Mouse (Mus musculus): ENCODE results near the gene Plppr2. TPM values are rescaled to one million over a fixed set of nuclear protein-coding genes. Genes with fewer than 3 reads are reported as not detected.
A peak's percentile ranks its signal among the peaks of the same experiment; 100 is the strongest.

Plppr2 gene
- total and polyA plus RNA-seq, 2 experiments from 2014 or later, result 129 to 165 TPM

DNA sequence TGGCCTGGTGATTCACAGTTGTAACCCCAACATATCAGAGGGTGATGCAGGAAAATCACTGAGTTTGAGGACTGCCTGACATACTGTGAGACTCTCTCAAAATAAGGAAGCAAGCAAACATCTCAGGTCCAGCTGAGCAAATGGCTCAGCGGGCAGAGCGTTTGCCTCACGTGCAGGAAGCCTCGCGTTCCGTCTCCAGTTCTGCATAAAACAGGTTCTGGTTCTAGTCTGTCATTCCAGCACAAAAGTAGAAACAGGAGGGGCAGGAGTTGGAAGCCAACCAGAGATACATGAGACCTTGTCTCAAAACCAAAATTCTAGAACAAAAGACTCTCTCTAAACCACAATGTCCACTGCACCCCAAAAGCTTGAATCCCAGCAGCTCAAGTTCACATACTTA is 10.0 kb upstream of the Plppr2 start:
- H3K36me3 ChIP-seq (ENCODE audit: insufficient read depth, low read length), result no peaks in the 10 kb centered on the region
- peak overlapping the region; percentile 63 for H3K9ac ChIP-seq (replicated peaks; ENCODE audit: low read length, poor library complexity, severe bottlenecking)
- H3K4me3 ChIP-seq (ENCODE audit: low read depth, low read length), result peak overlapping the region; percentile 46
- H3K27me3 ChIP-seq (ENCODE audit: insufficient read depth, low read length), result no peaks in the 10 kb centered on the region
- peak overlapping the region; percentile 61 for H3K4me2 ChIP-seq (ENCODE audit: low read depth, low read length, poor library complexity, severe bottlenecking)
- ATAC-seq (ENCODE audit: low FRiP score) (no peak), DNase-seq (ENCODE audit: low spot score) (peak; percentile 20)
- TF ChIP-seq CTCF (IDR thresholded peaks at IDR 0.05), result no peak
- peak overlapping the region; percentile 77 for H3K27ac ChIP-seq (ENCODE audit: low read depth, low read length)
- peaks cover 8% of the 10 kb centered on the region; the same call in 1 of the 2 replicates for H3K4me1 ChIP-seq (ENCODE audit: insufficient read depth, low read length)
- WGBS, result 1% methylated on average over 6 of the region's 6 CpGs
- no peaks in the 10 kb centered on the region for H3K9me3 ChIP-seq (ENCODE audit: low read length)

DNA sequence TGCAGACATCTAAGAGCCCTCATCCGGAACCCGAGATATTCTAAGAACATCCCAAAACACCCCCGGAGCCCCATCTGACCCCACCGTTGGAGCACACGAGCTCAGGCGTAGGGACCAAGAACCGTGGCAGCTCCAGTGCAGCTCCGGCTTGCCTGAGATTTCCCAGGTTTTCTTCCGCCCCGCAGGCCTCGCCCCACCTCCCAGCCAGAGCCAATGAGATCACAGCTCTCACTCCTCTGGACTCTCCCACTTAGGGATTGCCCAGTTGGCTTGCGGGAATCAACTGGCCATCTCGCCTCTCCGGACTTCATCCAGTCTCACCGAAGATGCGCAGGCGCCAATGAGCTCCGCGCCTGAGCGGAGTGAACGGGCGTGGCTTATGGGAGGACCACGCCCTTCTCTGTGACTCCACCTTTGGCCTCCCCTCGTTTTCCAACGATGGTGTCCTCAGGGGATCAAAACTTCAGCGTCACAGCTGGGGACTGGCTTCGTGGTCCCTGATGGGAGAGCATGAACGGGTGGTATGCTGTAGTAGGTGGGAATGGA is 9.6 kb upstream of the Plppr2 start, which contains the start of the genes Ccdc159 and Tmem205:
Gene Ccdc159 (plus strand): TSS at position 264 of the 546 bp plus-strand sequence.
Gene Tmem205 (minus strand): TSS at position 349 of the 546 bp plus-strand sequence.
- WGBS, result under 1% methylated on average over 28 of the region's 28 CpGs
- Histone ChIP-seq H3K27ac (ENCODE audit: low read depth, low read length) (peak within 1 kb of the TSS; percentile 77), H3K4me2 (ENCODE audit: low read depth, low read length, poor library complexity, severe bottlenecking) (peak within 1 kb of the TSS; percentile 61), H3K27me3 (ENCODE audit: insufficient read depth, low read length) (no peaks in the 10 kb centered on the region), H3K4me1 (ENCODE audit: insufficient read depth, low read length) (peaks cover 8% of the 10 kb centered on the region; the same call in 1 of the 2 replicates), H3K9ac (replicated peaks; ENCODE audit: low read length, poor library complexity, severe bottlenecking) (peak within 1 kb of the TSS; percentile 63), H3K9me3 (ENCODE audit: low read length) (no peaks in the 10 kb centered on the region), H3K36me3 (ENCODE audit: insufficient read depth, low read length) (no peaks in the 10 kb centered on the region), H3K4me3 (ENCODE audit: low read depth, low read length) (peak within 1 kb of the TSS; percentile 46)
- TF ChIP-seq CTCF (IDR thresholded peaks at IDR 0.05), result no peak
- ATAC-seq (ENCODE audit: low FRiP score), result peak; percentile 96
- peak; percentile 98 for DNase-seq (ENCODE audit: low spot score)

DNA sequence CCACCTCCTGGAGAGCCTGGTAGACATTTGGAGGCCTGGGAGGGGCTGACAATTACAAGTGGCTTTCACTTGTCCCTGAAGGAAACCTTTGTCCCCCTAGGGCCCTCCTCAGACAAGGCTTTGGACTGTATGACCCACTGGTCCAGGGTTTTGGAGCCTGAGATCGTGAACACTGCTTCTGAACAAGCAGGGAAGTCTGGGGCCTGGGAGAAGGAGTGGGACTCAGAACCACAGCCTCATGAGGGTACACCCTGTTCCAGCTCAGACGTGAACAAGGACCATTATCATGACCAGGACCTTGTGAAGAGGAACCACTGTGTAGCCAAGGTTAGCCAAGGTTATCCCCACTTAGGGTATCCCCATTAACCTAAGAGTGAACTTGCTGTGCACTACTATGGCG is 7.6 kb upstream of the Plppr2 start:
- 88% methylated on average over 3 of the region's 3 CpGs for WGBS
- Histone ChIP-seq H3K4me2 (ENCODE audit: low read depth, low read length, poor library complexity, severe bottlenecking) (no peak overlapping the region), H3K4me1 (ENCODE audit: insufficient read depth, low read length) (peaks cover 8% of the 10 kb centered on the region; the same call in 1 of the 2 replicates), H3K36me3 (ENCODE audit: insufficient read depth, low read length) (no peaks in the 10 kb centered on the region), H3K27me3 (ENCODE audit: insufficient read depth, low read length) (no peaks in the 10 kb centered on the region), H3K9me3 (ENCODE audit: low read length) (no peaks in the 10 kb centered on the region), H3K27ac (ENCODE audit: low read depth, low read length) (no peak overlapping the region), H3K4me3 (ENCODE audit: low read depth, low read length) (no peak overlapping the region), H3K9ac (replicated peaks; ENCODE audit: low read length, poor library complexity, severe bottlenecking) (no peak overlapping the region)
- no peak for TF ChIP-seq CTCF (IDR thresholded peaks at IDR 0.05)
- no peak for DNase-seq (ENCODE audit: low spot score)
- ATAC-seq (ENCODE audit: low FRiP score), result no peak

DNA sequence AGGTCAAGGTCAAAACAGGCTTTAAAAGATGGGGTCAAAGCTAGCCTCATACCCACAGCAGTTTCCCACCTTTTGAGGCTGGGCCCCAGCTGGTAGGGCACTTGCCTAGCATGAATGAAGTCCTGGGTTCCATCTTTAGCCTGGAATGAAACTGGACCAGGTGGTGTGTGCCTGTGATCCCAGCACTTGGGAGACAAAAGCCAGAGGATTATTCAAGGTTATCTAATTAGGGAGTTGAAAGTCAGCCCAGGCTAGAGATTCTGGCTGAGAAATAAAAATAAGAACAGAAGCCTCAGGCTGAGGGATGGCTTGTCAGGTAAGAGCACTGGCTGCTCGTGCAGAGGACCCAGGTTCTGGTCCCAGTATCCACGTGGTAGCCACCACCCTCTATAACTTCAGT is 4.8 kb upstream of the Plppr2 start:
- no peak overlapping the region for H3K4me3 ChIP-seq (ENCODE audit: low read depth, low read length)
- TF ChIP-seq CTCF (IDR thresholded peaks at IDR 0.05), result no peak
- DNase-seq (ENCODE audit: low spot score) (no peak), ATAC-seq (ENCODE audit: low FRiP score) (no peak)
- H3K27ac ChIP-seq (ENCODE audit: low read depth, low read length), result no peak overlapping the region
- no peaks in the 10 kb centered on the region for H3K36me3 ChIP-seq (ENCODE audit: insufficient read depth, low read length)
- H3K9me3 ChIP-seq (ENCODE audit: low read length), result no peaks in the 10 kb centered on the region
- H3K4me1 ChIP-seq (ENCODE audit: insufficient read depth, low read length), result no peaks in the 10 kb centered on the region
- H3K9ac ChIP-seq (replicated peaks; ENCODE audit: low read length, poor library complexity, severe bottlenecking), result no peak overlapping the region
- no peaks in the 10 kb centered on the region for H3K27me3 ChIP-seq (ENCODE audit: insufficient read depth, low read length)
- 62% methylated on average over 2 of the region's 2 CpGs for WGBS
- no peak overlapping the region for H3K4me2 ChIP-seq (ENCODE audit: low read depth, low read length, poor library complexity, severe bottlenecking)

DNA sequence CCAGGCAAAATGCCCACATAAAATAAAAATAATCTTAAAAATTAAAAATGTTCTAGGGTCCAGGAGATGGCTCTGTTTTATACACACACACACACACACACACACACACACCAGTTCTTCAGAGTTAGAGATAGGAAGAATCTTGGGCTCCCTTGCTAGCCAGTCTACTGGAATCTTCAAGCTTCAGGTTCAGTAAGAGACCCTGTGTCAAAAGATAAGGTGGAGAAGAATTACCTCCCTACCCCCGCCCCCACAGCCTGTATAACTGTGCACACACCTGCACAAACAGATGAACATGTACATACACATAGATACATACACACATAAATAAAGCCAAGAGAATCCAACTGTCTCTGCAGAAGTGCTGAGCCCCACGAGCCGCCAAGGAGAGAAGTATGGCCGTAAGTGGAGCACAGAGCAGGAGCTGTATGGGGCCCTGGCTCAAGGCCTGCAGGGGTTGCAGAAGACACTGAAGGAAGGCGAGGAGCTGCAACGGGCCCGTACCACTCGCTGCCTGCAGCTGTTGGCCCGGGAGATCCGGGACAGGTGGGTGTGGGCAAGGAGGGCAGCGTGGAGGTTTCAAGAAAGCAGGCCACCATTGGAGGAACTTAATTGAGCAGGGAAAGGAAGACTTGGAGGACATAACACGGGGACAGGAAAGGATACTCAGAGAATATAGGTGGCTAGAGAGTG is 4.2 kb upstream of the Plppr2 start:
- Histone ChIP-seq H3K9me3 (ENCODE audit: low read length) (no peaks in the 10 kb centered on the region), H3K4me2 (ENCODE audit: low read depth, low read length, poor library complexity, severe bottlenecking) (no peak overlapping the region), H3K4me3 (ENCODE audit: low read depth, low read length) (no peak overlapping the region), H3K27ac (ENCODE audit: low read depth, low read length) (no peak overlapping the region), H3K27me3 (ENCODE audit: insufficient read depth, low read length) (no peaks in the 10 kb centered on the region), H3K36me3 (ENCODE audit: insufficient read depth, low read length) (no peaks in the 10 kb centered on the region), H3K9ac (replicated peaks; ENCODE audit: low read length, poor library complexity, severe bottlenecking) (no peak overlapping the region), H3K4me1 (ENCODE audit: insufficient read depth, low read length) (no peaks in the 10 kb centered on the region)
- no peak for TF ChIP-seq CTCF (IDR thresholded peaks at IDR 0.05)
- DNase-seq (ENCODE audit: low spot score), result no peak
- no peak for ATAC-seq (ENCODE audit: low FRiP score)
- 56% methylated on average over 12 of the region's 12 CpGs for WGBS

DNA sequence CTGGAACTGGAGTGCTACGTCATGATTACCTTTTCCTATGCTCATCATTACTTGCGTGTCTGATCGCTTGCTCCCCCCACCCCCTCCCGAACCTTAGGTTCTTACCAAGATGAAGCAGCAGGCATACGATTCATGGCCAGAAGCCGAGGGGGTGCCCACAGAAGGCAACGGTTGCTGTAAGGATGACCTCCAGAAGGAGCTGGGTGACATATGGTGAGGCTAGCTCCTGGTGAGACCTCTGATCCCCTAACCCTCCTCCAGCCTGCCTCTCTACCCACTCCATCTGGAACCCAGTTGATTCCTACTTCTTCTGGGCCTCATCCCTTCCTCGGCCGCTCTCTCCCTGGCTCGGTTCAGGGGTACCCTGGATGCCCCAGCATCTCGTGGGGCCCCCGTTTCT is 2.8 kb upstream of the Plppr2 start:
- no peak overlapping the region for H3K27ac ChIP-seq (ENCODE audit: low read depth, low read length)
- H3K9ac ChIP-seq (replicated peaks; ENCODE audit: low read length, poor library complexity, severe bottlenecking), result no peak overlapping the region
- H3K27me3 ChIP-seq (ENCODE audit: insufficient read depth, low read length), result no peaks in the 10 kb centered on the region
- no peaks in the 10 kb centered on the region for H3K9me3 ChIP-seq (ENCODE audit: low read length)
- H3K4me1 ChIP-seq (ENCODE audit: insufficient read depth, low read length), result peaks cover 6% of the 10 kb centered on the region; the same call in 1 of the 2 replicates
- no peak for DNase-seq (ENCODE audit: low spot score)
- no peak for ATAC-seq (ENCODE audit: low FRiP score)
- H3K4me3 ChIP-seq (ENCODE audit: low read depth, low read length), result no peak overlapping the region
- no peaks in the 10 kb centered on the region for H3K36me3 ChIP-seq (ENCODE audit: insufficient read depth, low read length)
- H3K4me2 ChIP-seq (ENCODE audit: low read depth, low read length, poor library complexity, severe bottlenecking), result no peak overlapping the region
- TF ChIP-seq CTCF (IDR thresholded peaks at IDR 0.05), result no peak
- 89% methylated on average over 12 of the region's 12 CpGs for WGBS
